Mouse (Mus musculus) limb, embryonic 11.5 days (tissue): Measurements from ENCODE around the gene Otogl. TPM values are rescaled to one million over a fixed set of nuclear protein-coding genes. Genes with fewer than 3 reads are reported as not detected.

ENCODE experiments used
- ATAC-seq: fragments of 200-750 bp; cut with Nextera tagmentation; 2 replicates; pipeline ENCODE4 v1.8.0; 2017; ENCODE audit warnings: low read depth; ENCODE audit not compliant: insufficient number of reproducible peaks, low FRiP score, low TSS enrichment
- DNase-seq: peaks from one replicate; pipeline ENCODE4 v3.0.0-alpha.2; 2015; ENCODE audit warnings: low spot score
- H3K27ac ChIP-seq: fragments of 300-500 bp; sonication (generic); replicated peaks from 2 replicates; pipeline ENCODE4 v1.5.1; 2014; ENCODE audit warnings: low read depth, mild to moderate bottlenecking, low read length
- H3K27me3 ChIP-seq: fragments of 300-500 bp; sonication (generic); 2 replicates; pipeline ENCODE4 v1.6.1; 2014; ENCODE audit warnings: mild to moderate bottlenecking, low read length, mixed read lengths; ENCODE audit not compliant: control insufficient read depth, insufficient read depth
- H3K36me3 ChIP-seq: fragments of 300-500 bp; sonication (generic); 2 replicates; pipeline ENCODE4 v1.6.1; 2014; ENCODE audit warnings: mild to moderate bottlenecking, low read length, moderate library complexity, mixed read lengths; ENCODE audit not compliant: control insufficient read depth, insufficient read depth
- H3K4me1 ChIP-seq: fragments of 300-500 bp; sonication (generic); 2 replicates; pipeline ENCODE4 v1.6.1; 2014; ENCODE audit warnings: low read length, mixed read lengths; ENCODE audit not compliant: control insufficient read depth, insufficient read depth
- H3K4me2 ChIP-seq: fragments of 300-500 bp; sonication (generic); 2 replicates; pipeline ENCODE4 v1.6.1; 2014; ENCODE audit warnings: low read depth, mild to moderate bottlenecking, moderate library complexity; ENCODE audit not compliant: severe bottlenecking
- H3K4me3 ChIP-seq: fragments of 300-500 bp; sonication (generic); 2 replicates; pipeline ENCODE4 v1.5.1; 2014; ENCODE audit warnings: low read depth, low read length
- H3K9ac ChIP-seq: fragments of 300-500 bp; sonication (generic); 2 replicates; pipeline ENCODE4 v1.6.1; 2014; ENCODE audit warnings: mild to moderate bottlenecking, low read length
- H3K9me3 ChIP-seq: fragments of 300-500 bp; sonication (generic); 2 replicates; pipeline ENCODE4 v1.6.1; 2016; ENCODE audit warnings: low read length; ENCODE audit not compliant: control insufficient read depth
- WGBS: fragments of 180-500 bp; shearing (Covaris S2); extraction: QIAGEN DNeasy Blood & Tissue Kit; methylation state at CpG from one replicate; pipeline ENCODE4 v1.1.7; 2014; 5-methylcytosine and 5-hydroxymethylcytosine counted together
- polyA plus RNA-seq: library from polyadenylated mRNA; unstranded; fragments of >200 nt; fragmentation: Nextera tagmentation; extraction: Ambion mirVana; gene quantifications from 2 replicates; pipeline ENCODE4 v1.2.1, GENCODE M21; 2014

Otogl gene
- polyA plus RNA-seq, 1 experiment from 2014 or later, result 0.03 TPM

DNA sequence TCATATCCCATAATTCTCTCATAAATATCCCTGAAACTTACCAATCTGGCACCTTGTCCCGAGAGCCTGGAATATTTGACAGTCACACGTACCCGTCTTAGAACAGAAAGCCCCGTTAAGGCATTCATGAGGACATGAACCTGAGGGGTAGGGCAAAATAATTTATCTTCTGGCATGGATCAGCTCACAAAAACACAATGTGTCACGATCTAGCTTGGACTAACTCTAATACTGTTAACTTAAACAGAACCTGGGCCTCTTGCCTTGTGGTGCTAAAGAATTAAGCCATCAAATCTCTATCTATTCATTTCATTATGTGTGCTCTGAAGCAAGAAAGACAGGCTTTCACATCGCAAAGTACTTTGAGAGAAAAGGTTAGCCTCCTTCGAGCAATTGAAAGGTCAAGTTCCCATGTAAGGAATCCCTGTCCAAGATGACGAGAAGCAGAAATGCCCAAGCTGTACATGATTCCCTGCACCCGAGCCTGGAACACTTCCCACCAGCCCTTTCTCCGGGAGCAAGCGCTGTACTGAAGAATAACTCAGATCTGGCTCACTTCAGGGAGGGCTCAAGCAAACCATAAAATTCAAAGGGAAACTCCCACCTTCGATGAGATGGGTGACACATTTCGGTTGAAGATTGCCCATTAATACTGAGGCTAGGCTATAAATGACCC lies 10.6 kb downstream of the Otogl start:
- H3K4me2 ChIP-seq, result no peak overlapping the region

DNA sequence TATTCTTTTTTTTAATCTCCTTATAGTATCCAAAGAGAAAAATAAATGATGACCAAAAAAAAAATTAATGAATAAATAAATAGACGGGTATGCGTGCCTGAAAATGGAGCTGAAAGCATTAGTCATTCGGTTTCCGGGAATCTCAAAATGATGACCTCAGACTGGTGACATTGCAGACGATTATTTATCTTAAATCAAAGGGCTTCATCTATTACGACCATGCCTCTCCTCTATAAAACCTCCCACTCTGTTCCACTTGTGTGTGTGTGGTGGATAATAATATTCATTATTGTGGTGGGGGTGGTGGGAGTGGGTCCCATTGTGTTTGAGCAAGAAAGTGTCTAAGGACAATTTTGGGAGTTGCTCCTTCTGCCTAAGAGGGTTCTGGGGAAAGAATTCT lies 12.0 kb downstream of the Otogl start:
- H3K9ac ChIP-seq, result no peak overlapping the region
- 91% methylated on average over 6 of the region's 6 CpGs for WGBS
- no peak for ATAC-seq

More for the DNA sequence above, 10.6 kb downstream of the Otogl start:
- no peaks in the 10 kb centered on the region for H3K9me3 ChIP-seq
- no peak for ATAC-seq
- H3K36me3 ChIP-seq, result no peaks in the 10 kb centered on the region
- H3K4me3 ChIP-seq, result no peak overlapping the region
- H3K27ac ChIP-seq, result no peak overlapping the region
- WGBS, result 65% methylated on average over 13 of the region's 13 CpGs
- H3K9ac ChIP-seq, result no peak overlapping the region
- no peaks in the 10 kb centered on the region for H3K4me1 ChIP-seq
- no peaks in the 10 kb centered on the region for H3K27me3 ChIP-seq
- no peak for DNase-seq

GRCm38 (mm10) chr10:107896158-107896557 lies 15.8 kb downstream of the Otogl start:
- ATAC-seq (no peak), DNase-seq (no peak)
- Histone ChIP-seq H3K36me3 (no peaks in the 10 kb centered on the region), H3K9me3 (no peaks in the 10 kb centered on the region), H3K4me2 (no peak overlapping the region), H3K4me1 (no peaks in the 10 kb centered on the region), H3K4me3 (no peak overlapping the region), H3K27ac (no peak overlapping the region), H3K9ac (no peak overlapping the region), H3K27me3 (no peaks in the 10 kb centered on the region)
- 89% methylated on average over 4 of the region's 4 CpGs for WGBS

More for the DNA sequence above, 12.0 kb downstream of the Otogl start:
- no peak for DNase-seq
- H3K4me3 ChIP-seq, result no peak overlapping the region
- H3K36me3 ChIP-seq, result no peaks in the 10 kb centered on the region
- H3K4me1 ChIP-seq, result no peaks in the 10 kb centered on the region
- H3K27me3 ChIP-seq, result no peaks in the 10 kb centered on the region
- H3K27ac ChIP-seq, result no peak overlapping the region
- no peak overlapping the region for H3K4me2 ChIP-seq
- H3K9me3 ChIP-seq, result no peaks in the 10 kb centered on the region

- 61% methylated on average over 8 of the region's 8 CpGs for WGBS
- Histone ChIP-seq H3K9ac (no peak overlapping the region), H3K27ac (no peak overlapping the region), H3K4me3 (no peak overlapping the region), H3K9me3 (no peaks in the 10 kb centered on the region), H3K27me3 (no peaks in the 10 kb centered on the region), H3K4me1 (no peaks in the 10 kb centered on the region), H3K36me3 (no peaks in the 10 kb centered on the region), H3K4me2 (no peak overlapping the region)
- ATAC-seq, result no peak
- no peak for DNase-seq
Measured at GRCm38 (mm10) chr10:107894663-107895581, 17.0 kb downstream of the Otogl start.

DNA sequence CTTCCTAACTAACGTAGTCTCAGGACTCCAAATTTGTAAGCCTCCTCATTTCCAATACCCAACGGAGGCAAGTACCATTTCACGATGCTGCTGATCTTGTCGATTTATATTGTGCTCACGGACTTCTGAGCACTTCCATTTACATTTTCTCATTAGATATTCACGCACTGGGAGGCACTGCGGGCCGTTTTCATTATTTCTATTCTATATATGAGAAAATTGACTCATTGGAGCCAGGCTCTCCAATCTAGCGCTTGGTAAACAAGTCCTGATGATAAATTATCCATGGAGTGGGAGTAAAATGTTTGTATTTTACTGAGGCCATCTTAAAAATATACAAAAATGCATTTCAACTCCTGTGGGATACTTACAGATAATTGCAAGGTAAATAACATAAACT lies 21.5 kb downstream of the Otogl start:
- Histone ChIP-seq H3K9ac (no peak overlapping the region), H3K4me3 (no peak overlapping the region), H3K27me3 (no peaks in the 10 kb centered on the region), H3K4me1 (no peaks in the 10 kb centered on the region), H3K9me3 (no peaks in the 10 kb centered on the region), H3K27ac (no peak overlapping the region), H3K36me3 (no peaks in the 10 kb centered on the region), H3K4me2 (no peak overlapping the region)
- WGBS, result 91% methylated on average over 9 of the region's 9 CpGs
- ATAC-seq (no peak), DNase-seq (no peak)

DNA sequence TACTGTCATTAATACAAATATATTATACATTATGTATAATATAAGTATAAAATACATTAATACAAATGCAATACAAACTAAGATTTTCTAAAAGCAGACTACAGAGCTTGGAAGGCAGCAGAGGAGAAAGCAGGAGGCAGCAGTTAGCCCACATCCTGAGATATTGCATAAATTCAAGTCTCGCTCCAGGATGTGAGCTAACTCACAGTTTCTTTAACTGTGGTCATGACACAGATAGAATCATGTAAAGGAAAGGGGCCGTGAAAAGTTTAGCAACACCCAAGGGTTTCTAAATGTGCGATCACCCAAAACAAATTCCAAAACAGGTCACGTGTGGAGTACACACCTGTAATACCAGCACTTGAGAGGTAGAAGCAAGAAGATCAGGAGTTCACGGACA lies 39.4 kb downstream of the Otogl start:
- 90% methylated on average over 5 of the region's 5 CpGs for WGBS
- Histone ChIP-seq H3K4me1 (no peaks in the 10 kb centered on the region), H3K27me3 (no peaks in the 10 kb centered on the region), H3K4me2 (no peak overlapping the region), H3K27ac (no peak overlapping the region), H3K4me3 (no peak overlapping the region), H3K36me3 (no peaks in the 10 kb centered on the region), H3K9ac (no peak overlapping the region), H3K9me3 (no peaks in the 10 kb centered on the region)
- ATAC-seq (no peak), DNase-seq (no peak)

GRCm38 (mm10) chr10:107872109-107872508 lies 39.8 kb downstream of the Otogl start:
- no peak for ATAC-seq
- WGBS, result 80% methylated on average over 4 of the region's 4 CpGs

DNA sequence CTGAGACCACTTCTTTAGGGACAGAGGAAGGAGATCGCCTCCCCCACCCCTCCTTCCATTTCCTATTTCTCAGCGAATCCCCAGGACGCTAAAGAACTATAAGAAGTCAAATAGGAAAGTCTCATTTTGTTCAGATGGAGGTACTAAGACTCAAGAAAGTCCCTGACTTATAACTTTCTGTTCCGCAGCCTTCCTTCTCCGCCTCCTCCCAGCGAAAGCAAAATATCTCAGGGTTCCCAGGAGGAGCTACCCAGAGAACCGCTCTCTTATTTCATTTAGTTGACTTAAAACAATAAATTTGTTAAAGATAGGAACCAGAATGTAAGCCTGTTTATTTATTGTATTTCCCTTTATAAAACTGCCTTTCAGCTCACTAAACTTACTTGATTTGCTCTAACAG lies 41.4 kb downstream of the Otogl start:
- no peak overlapping the region for H3K9ac ChIP-seq
- H3K4me1 ChIP-seq, result no peaks in the 10 kb centered on the region
- DNase-seq, result no peak
- H3K4me2 ChIP-seq, result no peak overlapping the region
- no peak for ATAC-seq
- no peak overlapping the region for H3K4me3 ChIP-seq
- H3K9me3 ChIP-seq, result no peaks in the 10 kb centered on the region
- H3K27me3 ChIP-seq, result no peaks in the 10 kb centered on the region
- H3K27ac ChIP-seq, result no peak overlapping the region
- WGBS, result 84% methylated on average over 7 of the region's 7 CpGs
- H3K36me3 ChIP-seq, result no peaks in the 10 kb centered on the region

More at GRCm38 (mm10) chr10:107872109-107872508, 39.8 kb downstream of the Otogl start:
- Histone ChIP-seq H3K4me3 (no peak overlapping the region), H3K4me1 (no peaks in the 10 kb centered on the region), H3K36me3 (no peaks in the 10 kb centered on the region), H3K9ac (no peak overlapping the region), H3K27me3 (no peaks in the 10 kb centered on the region), H3K27ac (no peak overlapping the region), H3K9me3 (no peaks in the 10 kb centered on the region), H3K4me2 (no peak overlapping the region)
- DNase-seq, result no peak
